Mouse (Mus musculus): Measurements from ENCODE around the gene Ceacam1. TPM values are rescaled to one million over a fixed set of nuclear protein-coding genes. Genes with fewer than 3 reads are reported as not detected.

The Ceacam1 gene
- polyA plus RNA-seq, 1 experiment, result 31.5 TPM

- H3K27ac ChIP-seq (ENCODE audit: control insufficient read depth, insufficient read depth, low read depth, low read length, poor library complexity), result no peak overlapping the region
- no peak overlapping the region for H3K4me3 ChIP-seq (replicated peaks; ENCODE audit: control insufficient read depth, low read depth, low read length)
- 84% methylated on average over 3 of the region's 3 CpGs for WGBS
- no peaks in the 10 kb centered on the region; the same call in 1 of the 2 replicates for H3K4me1 ChIP-seq (ENCODE audit: control insufficient read depth, insufficient read depth, low read length)
- TF ChIP-seq CTCF (IDR thresholded peaks at IDR 0.05; ENCODE audit: control insufficient read depth, insufficient read depth, low read length) (no peak), POLR2A (IDR thresholded peaks at IDR 0.05; ENCODE audit: borderline replicate concordance, control insufficient read depth, low read depth, low read length) (no peak)
These were observed 25.3 kb downstream of the Ceacam1 start for GRCm38 (mm10) chr7:25452103-25452502.

DNA sequence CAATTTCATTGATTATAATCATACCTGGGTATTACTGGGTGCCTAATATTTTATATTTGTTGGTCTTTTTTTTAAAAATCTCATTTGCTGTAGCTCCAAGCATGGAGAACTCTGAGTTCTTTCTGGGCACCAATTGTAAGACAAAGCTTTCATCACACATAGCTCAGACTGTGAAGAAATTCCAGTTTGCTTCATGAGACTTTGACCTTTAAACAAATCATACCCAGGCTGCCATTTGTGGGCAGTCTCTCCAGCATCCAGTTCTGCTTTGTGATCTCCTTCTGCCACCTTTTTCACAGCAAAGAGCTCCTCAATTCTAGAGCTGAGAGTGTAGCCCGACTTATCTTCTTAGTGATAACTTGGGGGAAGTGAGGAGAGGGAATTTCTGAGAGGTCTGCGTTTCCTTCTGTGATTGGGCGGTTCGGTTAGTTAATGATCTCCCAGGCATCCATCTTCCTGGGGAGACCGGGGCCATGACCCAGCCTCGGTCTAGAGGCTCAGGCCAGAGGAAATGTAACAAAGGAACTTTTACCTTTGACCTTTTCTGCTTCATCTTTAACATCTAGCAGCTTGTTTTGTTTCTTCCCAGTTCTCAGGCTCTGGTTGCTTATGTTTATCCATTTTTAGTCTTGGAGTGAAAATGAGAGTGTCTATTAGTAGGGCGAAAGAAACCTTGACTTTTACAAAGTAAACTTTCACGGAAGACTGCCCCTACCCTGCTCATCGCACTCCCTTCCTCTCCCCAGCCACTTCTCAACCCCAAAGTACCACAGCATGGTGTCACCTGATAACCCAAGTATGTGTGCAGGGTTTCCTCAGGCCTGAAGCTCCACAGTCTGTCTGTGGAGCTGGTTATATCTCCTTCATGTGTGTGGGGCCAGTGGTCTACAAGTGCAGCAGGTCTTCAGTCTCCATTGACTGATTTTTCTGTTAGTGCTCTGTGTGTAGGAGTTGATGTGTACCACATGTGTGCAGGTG lies 27.2 kb downstream of the Ceacam1 start:
- Histone ChIP-seq H3K4me1 (ENCODE audit: control insufficient read depth, insufficient read depth, low read length) (no peaks in the 10 kb centered on the region; the same call in 1 of the 2 replicates), H3K27ac (ENCODE audit: control insufficient read depth, insufficient read depth, low read depth, low read length, poor library complexity) (no peak overlapping the region; the same call in 1 of the 2 replicates), H3K4me3 (replicated peaks; ENCODE audit: control insufficient read depth, low read depth, low read length) (no peak overlapping the region)
- TF ChIP-seq POLR2A (IDR thresholded peaks at IDR 0.05; ENCODE audit: borderline replicate concordance, control insufficient read depth, low read depth, low read length) (no peak), CTCF (IDR thresholded peaks at IDR 0.05; ENCODE audit: control insufficient read depth, insufficient read depth, low read length) (no peak)
- 63% methylated on average over 9 of the region's 9 CpGs for WGBS

GRCm38 (mm10) chr7:25440816-25441153 lies 36.6 kb downstream of the Ceacam1 start:
- no peak overlapping the region for H3K4me3 ChIP-seq (replicated peaks; ENCODE audit: control insufficient read depth, low read depth, low read length)
- H3K27ac ChIP-seq (ENCODE audit: control insufficient read depth, insufficient read depth, low read depth, low read length, poor library complexity), result peak overlapping the region; percentile 53
- 69% methylated on average over 6 of the region's 6 CpGs for WGBS
- no peak for TF ChIP-seq CTCF (IDR thresholded peaks at IDR 0.05; ENCODE audit: control insufficient read depth, insufficient read depth, low read length)
- TF ChIP-seq POLR2A (IDR thresholded peaks at IDR 0.05; ENCODE audit: borderline replicate concordance, control insufficient read depth, low read depth, low read length), result no peak
- peaks cover 12% of the 10 kb centered on the region; the same call in 1 of the 2 replicates for H3K4me1 ChIP-seq (ENCODE audit: control insufficient read depth, insufficient read depth, low read length)

DNA sequence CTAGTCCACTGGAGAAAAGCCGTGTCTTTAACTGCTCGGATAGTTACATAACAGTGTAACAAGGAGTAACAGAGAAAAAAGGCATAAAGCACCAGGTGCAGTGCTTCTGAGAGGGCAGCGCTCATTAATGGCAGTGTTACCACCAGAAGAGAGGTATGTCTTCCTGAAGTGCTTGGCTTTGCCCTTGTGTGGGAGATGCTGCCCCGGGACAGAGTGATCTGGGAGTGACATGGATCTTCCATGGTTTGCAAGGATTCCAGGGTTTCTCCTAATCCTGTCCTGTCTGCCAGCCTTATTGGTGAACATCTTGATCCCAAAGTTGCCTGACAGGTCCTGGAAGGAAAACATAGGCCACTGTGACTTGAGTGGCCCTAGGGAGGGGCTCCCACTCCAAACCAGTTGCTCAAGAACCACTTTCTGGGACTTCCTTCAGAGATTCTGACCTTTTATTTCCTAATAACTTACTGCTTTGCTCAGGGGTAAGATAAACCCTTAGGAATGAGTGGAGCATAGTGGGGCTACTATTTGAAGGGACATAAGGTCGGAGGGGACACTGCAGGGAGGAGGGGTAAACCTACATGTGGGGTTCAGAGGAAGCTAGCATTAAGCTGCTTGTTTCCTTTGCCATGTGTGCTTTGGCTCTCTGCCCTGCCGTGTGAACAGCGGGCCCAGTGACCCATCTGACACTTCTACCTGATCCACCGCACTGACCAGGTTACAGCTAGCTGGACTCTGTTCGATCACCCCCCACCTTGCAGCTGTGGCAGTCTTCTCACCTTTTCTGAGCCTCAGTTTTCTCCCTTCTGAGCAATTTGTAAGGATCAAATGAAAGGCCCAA lies 37.2 kb downstream of the Ceacam1 start:
- peak overlapping the region; percentile 53 for H3K27ac ChIP-seq (ENCODE audit: control insufficient read depth, insufficient read depth, low read depth, low read length, poor library complexity)
- H3K4me3 ChIP-seq (replicated peaks; ENCODE audit: control insufficient read depth, low read depth, low read length), result no peak overlapping the region
- no peak for TF ChIP-seq CTCF (IDR thresholded peaks at IDR 0.05; ENCODE audit: control insufficient read depth, insufficient read depth, low read length)
- TF ChIP-seq POLR2A (IDR thresholded peaks at IDR 0.05; ENCODE audit: borderline replicate concordance, control insufficient read depth, low read depth, low read length), result no peak
- WGBS, result 48% methylated on average over 9 of the region's 9 CpGs
- H3K4me1 ChIP-seq (ENCODE audit: control insufficient read depth, insufficient read depth, low read length), result peaks cover 13% of the 10 kb centered on the region; the same call in 1 of the 2 replicates

DNA sequence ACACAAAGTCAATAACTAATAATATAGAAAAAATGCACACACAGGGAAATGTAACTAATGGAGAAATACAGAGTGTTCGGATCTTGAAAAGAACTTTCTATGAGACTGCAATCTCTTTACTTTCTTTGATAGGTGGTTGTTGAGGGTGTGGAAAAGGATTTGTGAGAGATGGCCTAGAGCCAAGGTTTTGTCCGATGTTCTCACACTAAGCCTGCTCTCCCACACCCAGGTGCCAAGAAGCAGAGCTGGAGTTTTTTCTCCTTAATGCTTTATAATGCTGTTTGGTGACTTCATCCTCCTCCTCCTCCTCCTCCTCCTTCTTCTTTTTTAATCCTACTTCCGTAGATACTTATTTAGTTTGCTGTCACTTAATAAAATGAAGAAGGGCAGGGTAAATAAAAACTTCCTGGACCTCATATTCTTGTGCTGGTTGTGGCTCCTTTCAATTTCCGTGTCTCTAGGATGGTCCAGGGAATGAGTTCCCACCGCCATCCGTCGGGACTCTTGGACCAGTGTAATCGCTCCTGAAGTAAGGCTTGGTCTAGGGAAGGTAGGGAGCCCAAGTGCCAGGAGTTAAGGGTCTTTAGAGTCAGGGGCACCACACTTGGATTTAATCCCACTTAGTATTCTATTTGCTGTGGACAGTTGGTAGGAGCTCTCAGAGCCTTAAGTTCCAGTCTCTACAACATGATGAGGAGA lies 38.1 kb downstream of the Ceacam1 start:
- WGBS, result 81% methylated on average over 8 of the region's 8 CpGs
- Histone ChIP-seq H3K4me1 (ENCODE audit: control insufficient read depth, insufficient read depth, low read length) (peaks cover 19% of the 10 kb centered on the region), H3K4me3 (replicated peaks; ENCODE audit: control insufficient read depth, low read depth, low read length) (no peak overlapping the region), H3K27ac (ENCODE audit: control insufficient read depth, insufficient read depth, low read depth, low read length, poor library complexity) (no peak overlapping the region)
- no peak for TF ChIP-seq POLR2A (IDR thresholded peaks at IDR 0.05; ENCODE audit: borderline replicate concordance, control insufficient read depth, low read depth, low read length)
- TF ChIP-seq CTCF (IDR thresholded peaks at IDR 0.05; ENCODE audit: control insufficient read depth, insufficient read depth, low read length), result no peak

DNA sequence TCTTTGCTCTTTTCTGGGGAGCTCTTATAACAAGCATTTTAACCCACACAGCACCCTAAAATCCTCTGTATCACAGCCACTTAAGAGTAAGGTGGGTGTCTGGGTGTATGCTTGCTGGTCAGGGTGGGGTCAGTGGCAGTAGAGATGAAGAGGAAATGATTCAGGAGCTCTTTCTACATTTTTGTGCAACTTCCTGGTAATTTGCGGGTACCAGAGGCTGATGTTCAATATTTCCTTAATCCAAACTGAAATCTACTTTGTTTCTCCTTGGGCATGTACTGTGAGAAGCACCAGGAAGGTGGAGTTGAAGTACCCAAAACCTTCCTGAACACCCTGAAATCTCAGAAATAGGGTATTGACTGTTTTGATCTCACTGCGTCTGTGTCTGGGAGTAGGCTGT lies 40.7 kb downstream of the Ceacam1 start:
- Histone ChIP-seq H3K27ac (ENCODE audit: control insufficient read depth, insufficient read depth, low read depth, low read length, poor library complexity) (peak overlapping the region; percentile 74; the same call in 1 of the 2 replicates), H3K4me1 (ENCODE audit: control insufficient read depth, insufficient read depth, low read length) (peaks cover 26% of the 10 kb centered on the region)

DNA sequence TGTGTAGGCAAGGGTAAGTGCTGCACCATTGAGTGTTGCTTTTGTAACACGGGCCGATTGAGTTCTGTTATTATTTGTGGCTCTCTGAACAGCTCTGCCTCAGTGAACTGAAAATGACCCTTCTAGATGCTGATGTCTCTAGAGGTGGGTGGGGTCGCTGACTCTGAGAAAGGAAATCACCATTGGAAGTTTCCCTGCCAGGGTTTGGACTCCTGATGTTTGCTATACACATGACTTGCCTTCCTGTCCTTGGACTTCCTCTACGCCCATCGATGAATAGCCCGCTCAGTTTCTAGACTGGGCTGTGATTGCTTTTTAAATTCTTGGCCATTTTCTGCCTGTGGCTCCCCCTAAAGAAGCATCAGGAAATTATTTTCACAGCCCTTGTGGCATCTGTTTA lies 41.2 kb downstream of the Ceacam1 start:
- peak overlapping the region; percentile 74 for H3K27ac ChIP-seq (ENCODE audit: control insufficient read depth, insufficient read depth, low read depth, low read length, poor library complexity)
- 38% methylated on average over 6 of the region's 6 CpGs for WGBS
- H3K4me1 ChIP-seq (ENCODE audit: control insufficient read depth, insufficient read depth, low read length), result peaks cover 26% of the 10 kb centered on the region
- H3K4me3 ChIP-seq (replicated peaks; ENCODE audit: control insufficient read depth, low read depth, low read length), result no peak overlapping the region
- TF ChIP-seq CTCF (IDR thresholded peaks at IDR 0.05; ENCODE audit: control insufficient read depth, insufficient read depth, low read length) (no peak), POLR2A (IDR thresholded peaks at IDR 0.05; ENCODE audit: borderline replicate concordance, control insufficient read depth, low read depth, low read length) (no peak)

More for the DNA sequence above, 40.7 kb downstream of the Ceacam1 start:
- no peak for TF ChIP-seq POLR2A (IDR thresholded peaks at IDR 0.05; ENCODE audit: borderline replicate concordance, control insufficient read depth, low read depth, low read length)
- no peak for TF ChIP-seq CTCF (IDR thresholded peaks at IDR 0.05; ENCODE audit: control insufficient read depth, insufficient read depth, low read length)
- H3K4me3 ChIP-seq (replicated peaks; ENCODE audit: control insufficient read depth, low read depth, low read length), result no peak overlapping the region
- WGBS, result 30% methylated on average over 2 of the region's 2 CpGs

Measured in bone marrow, adult 2 months (tissue).